Comparison of ENCODE assay signal across 13 mouse cellular contexts in genomic region chr3:115622300-115622699, GRCm38 (mm10).
A peak's percentile ranks its signal among the peaks of the same experiment; 100 is the strongest.
DNase-seq lines count a peak whose midpoint lies in the region.
"Had no signal": no experiment of that assay in that cellular context is flagged by ENCODE, and none has a peak within 500 bp of the region (broad histone marks: within the 10 kb centered on the region; RNA-seq: fewer than 3 reads in every experiment).

No protein-coding gene starts in this region.

- peak; percentile 40 to 48 for DNase-seq in heart, adult 18-20 months
- DNase-seq in heart, adult 8-10 months (ENCODE audit: low spot score) = no peak
- DNase-seq in right cerebral cortex, adult 2 months (ENCODE audit: low spot score in 2 of 2) = peak; percentile 34 to 62
- DNase-seq in right cerebral cortex, postnatal 14 days = no peak
- peak; percentile 16 to 21 for DNase-seq in layer of hippocampus, postnatal 36 days
- no peak for DNase-seq in adrenal gland, postnatal 25 days
- DNase-seq in gastrocnemius, postnatal 25 days = no peak
- DNase-seq in urinary bladder, postnatal 4 days (ENCODE audit: low spot score in 2 of 2) = no peak
- DNase-seq: B cell, adult 2 months; cerebellum, adult 11 months; cerebellum, postnatal 25 days; liver, embryonic 13.5 days; thymus, postnatal 4 days had no signal

Comparison
In these comparisons a context has a peak if more than half of its experiments do, and no peak if none do; other contexts are left out.
1. DNase-seq: peak in heart, adult 18-20 months (2 of 2), right cerebral cortex, adult 2 months (2 of 2) and layer of hippocampus, postnatal 36 days (2 of 2); none in heart, adult 8-10 months (single experiment), right cerebral cortex, postnatal 14 days (single experiment), adrenal gland, postnatal 25 days (single experiment), gastrocnemius, postnatal 25 days (single experiment) and urinary bladder, postnatal 4 days (0 of 2).